Mouse (Mus musculus): ENCODE measurements around the gene Gm49336. TPM values are rescaled to one million over a fixed set of nuclear protein-coding genes. Genes with fewer than 3 reads are reported as not detected.

Gm49336 gene
- polyA plus RNA-seq (2016; fragmentation: Nextera tagmentation; extraction: Ambion mirVana) = 52.5 and 53.8 TPM in 2 replicates

DNA sequence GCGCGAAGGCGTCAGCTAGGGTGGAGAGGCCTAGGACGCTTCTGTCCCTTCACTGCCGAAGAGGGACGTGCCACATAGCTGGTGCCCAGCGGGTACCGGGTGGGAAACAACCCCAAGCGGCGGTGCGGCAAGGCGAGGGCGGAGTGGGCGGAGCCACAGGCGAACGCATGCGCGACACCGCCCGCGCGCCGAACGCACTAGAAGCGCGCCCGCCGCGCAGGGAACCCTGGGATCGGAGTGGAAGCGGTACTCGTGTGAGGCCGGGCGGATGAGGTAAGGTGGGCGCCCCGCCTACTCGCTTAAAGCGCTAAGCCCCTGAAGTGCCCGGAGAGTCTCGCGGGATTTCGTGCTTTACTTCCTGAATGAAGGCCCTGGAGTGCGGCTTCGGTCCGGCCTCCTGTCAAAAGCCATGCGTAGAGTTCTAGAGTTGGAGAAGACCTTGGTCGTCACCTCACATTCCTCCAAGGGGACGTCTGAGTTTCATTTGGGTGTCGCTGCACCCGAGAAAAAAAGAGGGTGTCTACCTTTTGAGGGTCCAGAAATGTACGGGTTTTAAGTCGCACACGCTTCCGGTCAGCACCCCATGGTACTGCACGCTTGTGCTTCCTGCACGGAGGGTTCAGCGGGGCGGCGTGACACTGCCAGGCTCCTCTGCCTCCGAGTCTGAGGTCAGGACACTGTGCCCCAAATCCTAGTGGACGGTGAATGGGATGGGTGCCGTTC lies at the start of gene Gm49336, which contains the start of gene Nupl1:
Gm49336 (minus strand) TSS at position 227 of the 723 bp plus-strand sequence.
Nupl1 (minus strand) TSS at position 151 of the 723 bp plus-strand sequence.
- H3K27ac ChIP-seq (ENCODE audit: poor library complexity, severe bottlenecking) = peak within 1 kb of the TSS; percentile 91
- no peaks in the 10 kb centered on the region for H3K36me3 ChIP-seq
- H3K4me1 ChIP-seq (replicated peaks) = peaks cover 18% of the 10 kb centered on the region
- under 1% methylated on average over 62 of the region's 62 CpGs for WGBS
- peak within 1 kb of the TSS; percentile 91 for H3K9ac ChIP-seq
- peak; percentile 100 for ATAC-seq (ENCODE audit: insufficient number of reproducible peaks, low FRiP score)
- peak within 1 kb of the TSS; percentile 79 for H3K4me3 ChIP-seq
- peak within 1 kb of the TSS; percentile 80 for H3K4me2 ChIP-seq
- H3K27me3 ChIP-seq (replicated peaks) = no peaks in the 10 kb centered on the region
- no peaks in the 10 kb centered on the region for H3K9me3 ChIP-seq (replicated peaks)

DNA sequence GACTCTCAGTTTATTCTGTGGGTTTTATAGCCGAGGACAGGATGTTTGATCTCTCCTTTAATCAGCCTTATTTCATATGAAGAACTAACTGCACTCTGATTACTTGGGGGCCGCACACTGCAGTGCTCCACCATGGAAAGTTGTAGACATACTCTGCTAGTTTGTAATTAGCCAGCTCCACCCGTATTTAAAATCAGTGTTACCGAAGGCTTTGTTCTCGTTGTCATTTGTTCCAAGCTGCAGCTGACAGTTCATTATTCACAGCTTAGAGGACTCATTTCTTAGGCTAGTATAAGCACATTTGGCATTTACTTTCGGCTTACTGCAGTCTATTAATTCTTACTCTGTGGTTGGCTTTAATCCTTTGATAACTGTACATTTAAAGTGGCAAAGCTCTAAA lies 49.7 kb upstream of the Gm49336 start:
- H3K27me3 ChIP-seq (replicated peaks) = no peaks in the 10 kb centered on the region
- peaks cover 52% of the 10 kb centered on the region for H3K36me3 ChIP-seq
- H3K27ac ChIP-seq (ENCODE audit: poor library complexity, severe bottlenecking) = no peak overlapping the region
- no peaks in the 10 kb centered on the region for H3K4me1 ChIP-seq (replicated peaks)
- H3K9ac ChIP-seq = no peak overlapping the region
- no peak overlapping the region for H3K4me3 ChIP-seq
- ATAC-seq (ENCODE audit: insufficient number of reproducible peaks, low FRiP score) = no peak
- 90% methylated on average over 6 of the region's 6 CpGs for WGBS
- no peaks in the 10 kb centered on the region for H3K9me3 ChIP-seq (replicated peaks)
- H3K4me2 ChIP-seq = no peak overlapping the region

DNA sequence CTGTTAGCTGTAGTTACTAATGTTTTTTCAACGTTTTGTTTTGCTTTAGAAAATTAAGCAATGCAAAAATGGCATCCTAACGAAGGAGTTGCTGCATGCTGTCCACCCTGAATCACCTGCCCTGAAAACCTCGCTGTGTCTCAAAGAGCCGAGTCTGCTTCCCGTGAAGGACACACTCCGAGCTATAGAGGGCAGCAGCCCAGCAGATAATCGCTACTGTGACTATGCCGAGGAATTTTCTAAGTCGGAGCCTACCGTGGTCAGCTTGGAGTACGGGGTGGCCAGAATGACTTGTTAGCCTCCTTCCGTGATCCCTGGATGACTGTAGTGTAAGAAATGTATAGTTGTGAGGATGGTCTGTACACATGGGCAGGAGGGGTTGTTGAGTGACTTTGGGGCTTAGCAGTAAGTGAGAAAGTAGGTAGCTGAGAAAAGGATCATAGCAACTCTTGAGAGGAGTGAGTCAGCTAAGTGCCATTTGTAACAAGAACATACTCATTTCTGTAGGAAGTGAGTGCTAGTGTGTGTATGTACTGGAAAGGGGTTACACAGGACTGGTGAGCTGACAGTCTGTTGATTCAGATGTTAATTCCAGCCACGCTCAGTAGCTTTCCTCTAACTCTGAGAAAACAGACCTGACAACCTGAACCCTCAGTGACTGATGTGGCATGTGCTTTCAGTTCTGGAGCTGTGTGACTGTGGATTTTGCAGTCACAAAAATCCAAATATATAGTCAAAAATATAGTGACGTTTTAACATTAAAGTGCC lies 49.1 kb upstream of the Gm49336 start:
- Histone ChIP-seq H3K4me2 (no peak overlapping the region), H3K4me3 (no peak overlapping the region), H3K4me1 (replicated peaks) (no peaks in the 10 kb centered on the region), H3K27me3 (replicated peaks) (no peaks in the 10 kb centered on the region), H3K27ac (ENCODE audit: poor library complexity, severe bottlenecking) (no peak overlapping the region), H3K9me3 (replicated peaks) (no peaks in the 10 kb centered on the region), H3K36me3 (peaks cover 52% of the 10 kb centered on the region), H3K9ac (no peak overlapping the region)
- ATAC-seq (ENCODE audit: insufficient number of reproducible peaks, low FRiP score) = no peak
- WGBS = 72% methylated on average over 14 of the region's 14 CpGs

DNA sequence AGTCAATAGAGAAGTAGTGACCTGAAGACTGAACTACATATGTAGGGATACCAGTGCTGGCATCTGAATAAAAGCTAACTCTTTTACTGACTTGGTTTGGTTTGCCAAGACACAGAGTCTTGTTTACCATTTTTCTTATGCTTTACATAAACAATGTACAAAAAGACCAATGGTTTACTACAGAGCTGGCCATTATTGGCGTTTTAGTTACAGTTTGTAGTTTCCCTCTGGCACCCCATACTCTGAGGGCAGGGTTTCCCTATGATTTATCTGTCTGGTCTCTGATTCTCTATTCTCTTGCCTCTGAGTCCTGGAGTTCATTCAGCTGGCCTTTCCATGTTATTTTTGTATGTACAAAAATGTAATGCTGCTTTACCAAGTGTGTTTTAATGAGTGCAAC lies 44.2 kb upstream of the Gm49336 start:
- Histone ChIP-seq H3K36me3 (peaks cover 50% of the 10 kb centered on the region), H3K9me3 (replicated peaks) (no peaks in the 10 kb centered on the region), H3K4me1 (replicated peaks) (no peaks in the 10 kb centered on the region), H3K27ac (ENCODE audit: poor library complexity, severe bottlenecking) (no peak overlapping the region), H3K4me3 (no peak overlapping the region), H3K27me3 (replicated peaks) (no peaks in the 10 kb centered on the region), H3K4me2 (no peak overlapping the region), H3K9ac (no peak overlapping the region)
- no peak for ATAC-seq (ENCODE audit: insufficient number of reproducible peaks, low FRiP score)
- 80% methylated on average over 1 of the region's 1 CpGs for WGBS

DNA sequence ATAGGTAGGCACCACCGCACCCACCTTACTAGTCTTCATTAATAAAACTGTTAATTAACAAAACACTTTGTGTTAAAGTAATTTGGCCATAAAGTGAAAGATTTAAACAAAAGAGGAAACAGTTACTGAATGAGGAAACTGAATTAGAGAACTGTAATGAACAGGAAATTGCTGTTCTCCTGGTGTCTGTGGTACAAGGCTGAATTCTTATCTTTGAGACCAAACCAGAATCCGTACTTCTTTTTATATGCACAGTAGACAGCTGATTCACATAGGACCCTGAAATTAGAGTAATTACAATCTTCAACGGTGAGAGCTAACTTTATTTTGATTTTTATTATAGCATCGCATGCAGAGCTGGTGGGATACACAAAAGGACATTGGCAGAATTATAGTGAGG lies 39.1 kb upstream of the Gm49336 start:
- Histone ChIP-seq H3K36me3 (peaks cover 41% of the 10 kb centered on the region), H3K4me3 (no peak overlapping the region), H3K9ac (no peak overlapping the region), H3K9me3 (replicated peaks) (no peaks in the 10 kb centered on the region), H3K4me2 (no peak overlapping the region), H3K4me1 (replicated peaks) (no peaks in the 10 kb centered on the region), H3K27ac (ENCODE audit: poor library complexity, severe bottlenecking) (no peak overlapping the region), H3K27me3 (replicated peaks) (no peaks in the 10 kb centered on the region)
- ATAC-seq (ENCODE audit: insufficient number of reproducible peaks, low FRiP score) = no peak
- 83% methylated on average over 4 of the region's 4 CpGs for WGBS

DNA sequence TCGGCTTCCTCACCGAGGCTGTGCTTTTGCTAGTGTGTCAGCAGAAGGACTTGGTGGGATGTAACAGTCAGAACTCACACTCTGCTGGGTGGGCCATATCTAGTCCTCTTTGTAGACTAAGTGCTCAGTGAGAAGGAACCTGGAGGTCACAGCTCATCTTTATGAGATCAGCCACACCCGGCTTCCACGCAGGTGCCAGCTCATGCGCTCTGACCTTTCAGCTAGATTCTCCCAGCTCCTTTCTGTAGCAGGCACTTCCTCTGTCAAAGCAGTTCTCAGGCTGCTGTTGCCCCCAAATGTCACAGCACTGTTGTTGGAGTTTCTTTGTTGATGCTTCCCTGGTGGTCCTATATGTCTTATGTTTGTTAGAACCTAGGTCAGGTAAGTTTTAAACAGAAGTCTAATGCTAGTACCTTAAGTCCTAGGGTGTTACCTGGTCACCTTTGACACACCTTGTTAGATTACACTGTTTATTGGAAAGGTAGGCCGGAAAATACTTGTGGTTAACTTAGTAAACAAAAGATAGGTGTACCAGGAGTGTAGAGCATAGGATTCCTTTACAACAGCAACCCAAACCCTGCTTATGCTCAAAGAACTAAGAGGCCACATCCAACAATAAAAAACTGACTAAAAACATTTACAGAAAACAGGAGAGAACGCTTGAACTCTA lies 35.0 kb upstream of the Gm49336 start:
- Histone ChIP-seq H3K27me3 (replicated peaks) (no peaks in the 10 kb centered on the region), H3K4me1 (replicated peaks) (no peaks in the 10 kb centered on the region), H3K9ac (no peak overlapping the region), H3K9me3 (replicated peaks) (no peaks in the 10 kb centered on the region), H3K27ac (ENCODE audit: poor library complexity, severe bottlenecking) (no peak overlapping the region), H3K36me3 (peaks cover 35% of the 10 kb centered on the region), H3K4me3 (no peak overlapping the region), H3K4me2 (no peak overlapping the region)
- 85% methylated on average over 7 of the region's 7 CpGs for WGBS
- no peak for ATAC-seq (ENCODE audit: insufficient number of reproducible peaks, low FRiP score)

DNA sequence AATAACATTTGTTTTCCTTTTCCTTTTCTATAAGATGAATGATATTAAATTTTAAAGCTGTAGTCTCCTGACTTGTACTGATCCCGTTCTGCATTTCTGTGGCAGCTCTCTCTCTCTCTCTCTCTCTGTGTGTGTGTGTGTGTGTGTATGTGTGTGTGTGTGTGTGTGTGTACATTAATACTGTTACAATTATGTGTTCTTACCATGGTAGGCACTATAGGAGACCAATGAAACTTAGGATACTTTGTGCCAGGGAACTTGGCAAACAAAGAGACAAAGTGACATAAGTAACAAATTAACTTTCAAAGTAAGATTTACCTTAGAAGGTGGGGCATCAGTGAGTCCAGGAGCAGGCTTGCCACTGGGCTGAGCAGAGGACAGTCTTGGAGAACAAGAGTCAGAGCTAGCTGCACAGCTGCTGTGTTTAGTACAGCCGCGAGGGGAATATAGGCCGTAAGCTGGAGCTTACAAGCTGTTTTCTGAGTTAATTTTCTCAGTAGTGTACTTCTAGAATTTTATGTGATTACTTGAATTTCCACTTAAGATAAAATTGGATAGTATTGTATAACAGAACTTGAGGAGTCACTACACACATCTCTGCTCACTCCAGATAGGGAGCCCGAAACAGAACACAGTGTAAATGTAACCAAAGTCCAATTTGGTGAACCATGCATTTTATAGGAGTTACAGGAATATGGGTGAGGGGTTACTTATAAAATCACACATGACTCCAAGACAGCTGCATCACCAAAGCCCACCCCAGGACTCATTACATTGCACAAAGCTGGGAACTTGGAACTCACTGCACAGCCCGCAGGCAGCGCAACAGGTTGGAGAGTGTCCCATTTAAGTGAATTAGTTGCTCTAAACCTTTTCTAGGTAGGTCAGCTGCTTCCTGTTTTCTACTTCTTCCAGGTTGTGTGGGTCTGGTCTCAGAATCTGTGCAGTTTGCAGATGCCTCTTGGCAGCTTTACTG lies 24.3 kb upstream of the Gm49336 start:
- no peak overlapping the region for H3K4me3 ChIP-seq
- ATAC-seq (ENCODE audit: insufficient number of reproducible peaks, low FRiP score) = no peak
- WGBS = 91% methylated on average over 7 of the region's 7 CpGs
- H3K27me3 ChIP-seq (replicated peaks) = no peaks in the 10 kb centered on the region
- no peak overlapping the region for H3K4me2 ChIP-seq
- H3K27ac ChIP-seq (ENCODE audit: poor library complexity, severe bottlenecking) = no peak overlapping the region
- peaks cover 3% of the 10 kb centered on the region; the same call in 1 of the 2 replicates for H3K36me3 ChIP-seq
- H3K9me3 ChIP-seq (replicated peaks) = no peaks in the 10 kb centered on the region
- no peak overlapping the region for H3K9ac ChIP-seq
- H3K4me1 ChIP-seq (replicated peaks) = peaks cover 15% of the 10 kb centered on the region

DNA sequence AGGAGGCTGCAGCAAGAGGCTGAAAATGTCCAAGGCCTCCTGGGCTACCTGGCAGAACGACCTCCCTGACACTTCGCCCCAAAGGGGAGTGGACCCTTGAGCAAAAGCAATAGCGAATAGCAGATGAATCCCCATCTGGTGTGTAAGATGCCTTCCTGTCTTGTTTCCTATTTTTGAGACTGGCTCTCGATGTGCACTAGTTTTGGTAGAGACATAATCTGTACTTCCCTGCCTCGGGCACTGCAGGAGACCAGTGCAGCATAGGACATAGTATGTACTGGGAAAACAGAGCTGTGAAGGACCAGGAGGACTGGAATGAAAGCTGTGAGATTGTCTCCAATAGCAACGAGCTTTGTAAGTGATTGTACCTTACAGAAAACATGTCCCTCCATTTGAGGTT lies 22.0 kb upstream of the Gm49336 start:
- Histone ChIP-seq H3K4me1 (replicated peaks) (peaks cover 10% of the 10 kb centered on the region), H3K27me3 (replicated peaks) (no peaks in the 10 kb centered on the region), H3K4me3 (no peak overlapping the region), H3K27ac (ENCODE audit: poor library complexity, severe bottlenecking) (no peak overlapping the region), H3K36me3 (peaks cover 3% of the 10 kb centered on the region; the same call in 1 of the 2 replicates), H3K9ac (no peak overlapping the region), H3K9me3 (replicated peaks) (no peaks in the 10 kb centered on the region), H3K4me2 (no peak overlapping the region)
- 74% methylated on average over 6 of the region's 6 CpGs for WGBS
- no peak for ATAC-seq (ENCODE audit: insufficient number of reproducible peaks, low FRiP score)

DNA sequence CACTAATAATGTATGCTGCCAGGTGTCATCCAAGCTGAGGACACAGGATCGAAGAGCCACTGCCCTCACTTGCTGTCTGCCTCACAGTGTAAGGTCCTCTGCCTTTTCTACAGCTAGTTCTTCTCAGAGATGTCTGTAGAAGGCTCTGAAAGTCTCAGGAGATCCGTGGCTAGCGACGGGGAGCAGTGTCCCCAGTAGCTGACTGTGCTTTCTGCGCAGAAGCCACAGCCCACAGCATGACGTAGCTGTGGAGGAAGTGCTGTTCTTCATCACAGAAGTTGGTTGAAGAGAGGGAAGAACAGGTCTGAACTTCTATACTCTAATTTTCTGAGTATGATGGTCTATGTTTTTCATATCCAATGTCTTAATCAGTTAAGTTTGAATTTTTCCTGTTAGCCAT lies 18.0 kb upstream of the Gm49336 start:
- 79% methylated on average over 6 of the region's 6 CpGs for WGBS

More for the DNA sequence above, 18.0 kb upstream of the Gm49336 start:
- no peak overlapping the region for H3K9ac ChIP-seq
- ATAC-seq (ENCODE audit: insufficient number of reproducible peaks, low FRiP score) = no peak
- H3K4me3 ChIP-seq = no peak overlapping the region
- peaks cover 22% of the 10 kb centered on the region for H3K4me1 ChIP-seq (replicated peaks)
- no peaks in the 10 kb centered on the region for H3K27me3 ChIP-seq (replicated peaks)
- no peak overlapping the region for H3K4me2 ChIP-seq
- no peak overlapping the region for H3K27ac ChIP-seq (ENCODE audit: poor library complexity, severe bottlenecking)
- no peaks in the 10 kb centered on the region for H3K9me3 ChIP-seq (replicated peaks)
- H3K36me3 ChIP-seq = no peaks in the 10 kb centered on the region
